Mouse (Mus musculus): ENCODE measurements around the gene Hnrnpll.

DNA sequence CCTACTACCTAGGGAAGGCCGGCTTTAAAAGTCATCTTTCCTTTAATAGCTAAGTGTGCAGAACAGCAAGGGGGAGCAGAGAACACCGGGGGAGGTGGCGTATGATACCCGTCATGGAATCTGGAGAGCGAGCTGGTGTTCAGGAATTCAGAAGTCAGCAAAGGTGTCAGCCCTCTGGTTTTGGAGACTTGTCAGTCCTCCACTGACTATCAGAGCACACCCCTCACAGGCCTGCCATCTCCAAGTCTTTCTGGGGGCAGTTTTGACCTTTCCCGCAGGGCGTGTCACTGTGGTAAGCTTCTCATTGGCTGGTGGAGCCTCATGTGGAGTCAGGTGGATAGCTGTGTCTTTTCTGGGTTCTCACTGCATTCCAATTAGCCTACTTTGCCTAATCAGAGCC is 72.0 kb downstream of the Hnrnpll start:
- TF ChIP-seq CTCF (IDR thresholded peaks at IDR 0.05) (no peak), POLR2A (IDR thresholded peaks at IDR 0.05; ENCODE audit: insufficient read depth, low read depth, low read length) (no peak)
